Mouse (Mus musculus) heart, adult 2 months (tissue): ENCODE data around the gene Krt79.

ENCODE experiments used
- CTCF ChIP-seq: fragments of 200-600 bp; IDR thresholded peaks from 2 replicates; pipeline ENCODE4 v1.8.1; 2022; ENCODE audit warnings: antibody characterized with exemption, mild to moderate bottlenecking, moderate library complexity
- EP300 ChIP-seq: fragments of 200-500 bp; IDR thresholded peaks from 2 replicates; pipeline ENCODE4 v1.6.1; 2011; ENCODE audit warnings: low read depth, low read length, control low read depth; ENCODE audit not compliant: insufficient read depth
- POLR2A ChIP-seq: fragments of 200-500 bp; IDR thresholded peaks from 2 replicates; pipeline ENCODE4 v1.6.1; 2011; ENCODE audit warnings: mild to moderate bottlenecking, low read depth, low read length, control low read depth; ENCODE audit not compliant: insufficient read depth

DNA sequence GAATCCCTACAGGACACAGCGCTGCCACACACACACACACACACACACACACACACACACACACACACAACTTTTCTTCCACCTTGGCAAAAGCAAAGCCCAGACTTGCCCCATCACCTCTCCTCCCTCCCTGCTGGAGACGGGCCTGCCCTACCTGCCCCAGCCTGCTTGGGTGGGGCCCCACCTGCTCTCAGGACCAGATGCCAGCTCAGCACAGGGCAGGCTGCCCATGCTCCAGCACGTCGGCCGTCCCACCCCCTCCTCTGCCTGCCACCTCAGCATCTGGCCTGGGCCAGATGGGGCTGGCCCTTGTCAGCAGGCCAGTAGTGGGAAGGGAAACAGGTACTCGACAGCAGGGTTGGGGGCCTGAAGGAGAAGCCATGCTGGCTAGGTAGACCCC is 40.7 kb upstream of the Krt79 start:
- TF ChIP-seq POLR2A (no peak), CTCF (no peak), EP300 (no peak)
